Mouse (Mus musculus) heart, embryonic 12.5 days (tissue): ENCODE data around the gene Tex2. TPM values are rescaled to one million over a fixed set of nuclear protein-coding genes. Genes with fewer than 3 reads are reported as not detected.
"Not testable (repeated sequence)": the region's sequence is repeated elsewhere in the genome, so short reads cannot be mapped to it uniquely, and the experiment has no call there.

Experiments used
- ATAC-seq: fragments of 200-750 bp; cut with Nextera tagmentation; 2 replicates; pipeline ENCODE4 v1.8.0; 2017; ENCODE audit warnings: moderate TSS enrichment, moderate library complexity; ENCODE audit not compliant: insufficient number of reproducible peaks, low FRiP score
- H3K27ac ChIP-seq: fragments of 300-500 bp; sonication (generic); 2 replicates; pipeline ENCODE4 v1.5.1; 2016; ENCODE audit warnings: mild to moderate bottlenecking, moderate library complexity; ENCODE audit not compliant: poor library complexity, severe bottlenecking
- H3K27me3 ChIP-seq: fragments of 300-500 bp; sonication (generic); replicated peaks from 2 replicates; pipeline ENCODE4 v1.6.1; 2016; ENCODE audit warnings: mild to moderate bottlenecking, moderate library complexity
- H3K36me3 ChIP-seq: fragments of 300-500 bp; sonication (generic); 2 replicates; pipeline ENCODE4 v1.6.1; 2016; ENCODE audit warnings: mild to moderate bottlenecking, moderate library complexity
- H3K4me1 ChIP-seq: fragments of 300-500 bp; sonication (generic); replicated peaks from 2 replicates; pipeline ENCODE4 v1.6.1; 2016; ENCODE audit warnings: mild to moderate bottlenecking
- H3K4me2 ChIP-seq: fragments of 300-500 bp; sonication (generic); 2 replicates; pipeline ENCODE4 v1.6.1; 2016; ENCODE audit warnings: mild to moderate bottlenecking, moderate library complexity
- H3K4me3 ChIP-seq: fragments of 300-500 bp; sonication (generic); 2 replicates; pipeline ENCODE4 v1.5.1; 2016; ENCODE audit warnings: mild to moderate bottlenecking
- H3K9ac ChIP-seq: fragments of 300-500 bp; sonication (generic); 2 replicates; pipeline ENCODE4 v1.6.1; 2016; ENCODE audit warnings: mild to moderate bottlenecking, moderate library complexity
- H3K9me3 ChIP-seq: fragments of 300-500 bp; sonication (generic); replicated peaks from 2 replicates; pipeline ENCODE4 v1.6.1; 2016; ENCODE audit warnings: mild to moderate bottlenecking, moderate library complexity
- WGBS: fragments of 180-500 bp; shearing (Covaris S2); methylation state at CpG from one replicate; pipeline ENCODE4 v1.1.7; 2016; 5-methylcytosine and 5-hydroxymethylcytosine counted together
- polyA plus RNA-seq: library from polyadenylated mRNA; unstranded; fragments of >200 nt; fragmentation: Nextera tagmentation; extraction: Ambion mirVana; gene quantifications from 2 replicates; pipeline ENCODE4 v1.2.1, GENCODE M21; 2016

Gene Tex2
- polyA plus RNA-seq, 1 experiment from 2014 or later: 19.8 TPM

DNA sequence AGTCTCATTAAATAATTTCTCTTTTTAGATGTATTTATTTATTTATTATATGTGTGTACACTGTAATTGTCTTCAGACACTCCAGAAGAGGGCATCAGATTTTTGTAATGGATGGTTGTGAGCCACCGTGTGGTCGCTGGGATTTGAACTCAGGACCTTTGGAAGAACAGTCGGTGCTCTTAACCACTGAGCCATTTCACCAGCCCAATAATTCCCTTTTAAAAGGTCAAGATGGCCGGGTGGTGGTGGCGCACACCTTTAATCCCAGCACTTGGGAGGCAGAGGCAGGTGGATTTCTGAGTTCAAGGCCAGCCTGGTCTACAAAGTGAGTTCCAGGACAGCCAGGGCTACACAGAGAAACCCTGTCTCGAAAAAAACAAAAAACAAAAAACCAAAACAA, 122.6 kb downstream of the Tex2 start:
- H3K4me1 ChIP-seq, H3K9me3 ChIP-seq: not testable (repeated sequence)

DNA sequence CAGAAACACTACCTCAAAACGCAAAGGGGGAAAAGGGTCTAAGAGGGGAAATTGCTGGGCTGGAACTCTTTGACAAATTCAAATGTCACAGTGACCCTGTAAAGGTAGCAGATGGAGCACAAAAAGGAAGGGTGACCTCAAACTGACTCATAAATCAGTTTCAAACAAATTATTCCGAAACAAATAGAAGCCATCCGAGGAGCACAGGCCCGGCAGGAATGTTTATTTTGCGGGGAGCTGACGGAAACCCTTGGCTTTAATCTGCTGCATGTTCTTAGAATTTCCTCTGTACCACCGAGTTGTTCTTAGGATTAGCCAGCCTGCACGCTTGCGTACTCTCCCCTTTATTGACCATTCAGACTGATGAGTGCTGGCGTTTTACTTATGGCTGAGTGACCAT, 123.2 kb downstream of the Tex2 start:
- no peak for ATAC-seq
- Histone ChIP-seq H3K4me3 (no peak overlapping the region), H3K36me3 (no peaks in the 10 kb centered on the region), H3K4me2 (no peak overlapping the region), H3K9me3 (no peaks in the 10 kb centered on the region), H3K27me3 (no peaks in the 10 kb centered on the region), H3K27ac (no peak overlapping the region), H3K4me1 (peaks cover 9% of the 10 kb centered on the region), H3K9ac (no peak overlapping the region)
- 63% methylated on average over 10 of the region's 10 CpGs for WGBS

More for the DNA sequence above, 122.6 kb downstream of the Tex2 start:
- H3K36me3 ChIP-seq, H3K27me3 ChIP-seq, H3K9ac ChIP-seq, H3K27ac ChIP-seq, ATAC-seq, H3K4me3 ChIP-seq, H3K4me2 ChIP-seq: not testable (repeated sequence)
- 80% methylated on average over 6 of the region's 6 CpGs for WGBS

DNA sequence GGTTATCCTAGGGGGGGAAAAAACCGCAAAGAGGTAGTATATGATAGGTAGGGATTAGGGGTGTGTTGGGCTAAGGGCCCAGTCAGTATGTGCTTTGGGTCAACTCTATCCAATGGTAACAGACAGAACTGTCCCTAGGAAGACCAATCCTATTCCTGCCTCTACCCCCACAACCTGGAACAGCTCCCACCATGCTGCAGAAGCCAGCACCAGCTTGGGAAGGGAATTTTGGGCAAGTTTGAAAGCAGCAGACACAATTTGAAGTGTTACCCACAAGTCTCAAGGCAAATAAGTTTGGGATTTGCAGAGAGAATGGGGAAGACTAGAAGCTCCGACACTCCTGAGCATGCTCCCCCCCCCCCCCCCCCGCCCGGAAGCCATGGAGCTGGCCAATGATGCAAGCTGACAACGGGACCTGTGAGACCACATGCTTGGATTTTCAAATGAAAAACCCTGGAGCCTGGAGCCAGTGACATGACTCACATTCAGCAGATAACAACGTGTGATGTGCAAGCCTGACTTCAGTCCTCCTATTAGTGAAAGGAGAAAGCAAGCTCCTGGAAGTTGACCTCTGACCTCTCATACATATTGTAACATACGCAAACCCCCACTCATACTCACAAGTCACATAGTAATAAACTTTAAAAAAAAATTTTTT, 124.1 kb downstream of the Tex2 start:
- no peak for ATAC-seq
- no peaks in the 10 kb centered on the region for H3K9me3 ChIP-seq
- no peaks in the 10 kb centered on the region for H3K36me3 ChIP-seq
- H3K27ac ChIP-seq: no peak overlapping the region
- H3K4me3 ChIP-seq: no peak overlapping the region
- no peaks in the 10 kb centered on the region for H3K27me3 ChIP-seq
- WGBS: 55% methylated on average over 6 of the region's 7 CpGs
- no peak overlapping the region for H3K4me2 ChIP-seq
- no peak overlapping the region for H3K9ac ChIP-seq
- H3K4me1 ChIP-seq: peaks cover 9% of the 10 kb centered on the region

DNA sequence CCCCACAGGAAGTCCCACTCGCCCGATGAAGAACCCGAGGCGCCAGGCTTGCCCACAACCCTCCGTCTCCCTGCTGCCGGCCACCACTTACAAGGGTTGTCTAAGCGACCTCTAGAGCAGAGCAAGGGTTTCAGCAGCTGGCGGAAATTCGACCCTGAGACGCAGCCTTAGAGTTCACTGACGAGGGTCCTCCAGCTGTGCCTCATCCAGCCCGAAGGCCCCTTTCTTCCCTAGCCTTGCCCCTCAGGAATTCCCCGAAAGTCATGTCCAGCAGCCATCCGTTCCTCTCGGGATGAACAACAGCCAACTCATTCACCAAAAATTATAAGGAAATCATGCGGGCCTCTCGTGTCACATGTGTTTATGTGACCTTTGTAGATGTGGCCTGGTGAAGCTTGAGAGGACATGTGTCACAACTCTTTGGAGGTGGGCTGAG, 125.1 kb downstream of the Tex2 start:
- H3K9me3 ChIP-seq: no peaks in the 10 kb centered on the region
- no peaks in the 10 kb centered on the region for H3K27me3 ChIP-seq
- no peak overlapping the region for H3K27ac ChIP-seq
- H3K36me3 ChIP-seq: no peaks in the 10 kb centered on the region
- peak overlapping the region; percentile 82 for H3K4me3 ChIP-seq
- H3K9ac ChIP-seq: 0 out of 2 replicates have a peak overlapping the region, but pooled peaks have one; percentile 21
- peak; percentile 46 for ATAC-seq
- H3K4me2 ChIP-seq: peak overlapping the region; percentile 88
- 11% methylated on average over 17 of the region's 17 CpGs for WGBS
- H3K4me1 ChIP-seq: peaks cover 9% of the 10 kb centered on the region

DNA sequence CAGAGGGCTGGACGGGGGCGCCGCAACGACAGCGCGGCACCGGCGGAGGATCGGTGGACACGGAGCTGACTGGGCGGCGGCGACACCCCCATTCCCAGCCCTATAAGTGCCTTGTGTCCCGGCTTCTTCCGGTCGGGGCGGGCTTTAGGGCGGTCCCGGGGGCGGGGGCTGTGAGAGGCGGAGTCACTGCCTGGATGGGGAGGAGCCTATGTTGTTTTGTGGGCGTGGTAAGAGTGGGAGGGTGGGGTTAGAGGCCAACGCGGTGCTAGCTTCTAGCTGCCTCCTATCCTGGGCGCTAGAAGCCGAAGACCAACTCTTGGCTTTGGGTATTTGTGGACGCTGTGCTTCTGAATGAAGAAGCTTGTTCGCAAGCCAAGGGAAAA, 125.5 kb downstream of the Tex2 start, which contains the start of gene Ern1:
TSS of gene Ern1 (minus strand) at position 120 of the 383 bp plus-strand sequence.
- Histone ChIP-seq H3K27me3 (no peaks in the 10 kb centered on the region), H3K27ac (peak within 1 kb of the TSS; percentile 78), H3K4me3 (peak within 1 kb of the TSS; percentile 82), H3K4me2 (peak within 1 kb of the TSS; percentile 88), H3K4me1 (peaks cover 9% of the 10 kb centered on the region), H3K9ac (peak within 1 kb of the TSS; percentile 91), H3K9me3 (no peaks in the 10 kb centered on the region), H3K36me3 (no peaks in the 10 kb centered on the region)
- under 1% methylated on average over 28 of the region's 28 CpGs for WGBS
- peak; percentile 98 for ATAC-seq

DNA sequence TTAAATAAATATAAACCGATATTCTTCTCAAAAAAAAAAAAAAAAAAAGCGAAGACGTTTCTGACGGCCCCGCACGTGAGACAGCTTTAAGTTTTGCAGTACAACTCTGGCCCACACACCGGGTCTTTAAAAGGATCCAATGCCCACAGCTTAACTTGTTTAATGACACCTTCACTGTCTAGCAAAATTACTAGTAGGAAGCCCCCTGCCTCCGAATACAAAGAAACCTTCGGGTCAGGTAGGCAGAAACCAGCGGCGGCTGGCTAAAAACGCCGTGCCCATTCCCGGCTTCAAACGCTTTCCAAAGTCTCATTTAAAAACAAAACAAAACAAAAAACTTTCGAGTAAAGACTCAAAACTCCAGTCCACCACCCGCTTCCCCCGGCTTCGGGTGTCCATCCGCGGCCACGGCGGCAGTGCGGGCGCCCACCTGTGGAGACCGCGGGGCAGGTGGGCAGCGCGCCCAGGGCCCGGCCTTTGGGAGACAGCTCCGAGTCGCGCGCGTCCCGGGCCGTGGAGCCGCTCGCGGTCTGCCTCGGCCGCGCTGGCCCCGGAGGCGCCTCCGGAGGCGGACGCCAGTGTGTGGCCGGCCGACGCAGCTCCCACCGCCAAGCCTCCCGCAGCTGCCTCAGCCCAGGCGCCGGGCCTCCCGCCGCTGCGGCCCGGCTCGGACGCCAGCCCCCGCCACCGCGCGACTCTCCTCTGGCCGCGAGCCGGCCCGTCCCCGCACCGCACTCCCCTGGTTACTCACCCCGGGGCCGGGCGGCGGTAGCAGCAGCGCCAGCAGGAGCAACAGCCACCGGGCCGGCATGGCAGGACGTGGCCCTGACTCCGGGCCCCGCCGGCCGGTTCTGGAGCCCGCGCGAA, 126.1 kb downstream of the Tex2 start:
- peak; percentile 77 for ATAC-seq
- H3K4me1 ChIP-seq: peaks cover 9% of the 10 kb centered on the region

DNA sequence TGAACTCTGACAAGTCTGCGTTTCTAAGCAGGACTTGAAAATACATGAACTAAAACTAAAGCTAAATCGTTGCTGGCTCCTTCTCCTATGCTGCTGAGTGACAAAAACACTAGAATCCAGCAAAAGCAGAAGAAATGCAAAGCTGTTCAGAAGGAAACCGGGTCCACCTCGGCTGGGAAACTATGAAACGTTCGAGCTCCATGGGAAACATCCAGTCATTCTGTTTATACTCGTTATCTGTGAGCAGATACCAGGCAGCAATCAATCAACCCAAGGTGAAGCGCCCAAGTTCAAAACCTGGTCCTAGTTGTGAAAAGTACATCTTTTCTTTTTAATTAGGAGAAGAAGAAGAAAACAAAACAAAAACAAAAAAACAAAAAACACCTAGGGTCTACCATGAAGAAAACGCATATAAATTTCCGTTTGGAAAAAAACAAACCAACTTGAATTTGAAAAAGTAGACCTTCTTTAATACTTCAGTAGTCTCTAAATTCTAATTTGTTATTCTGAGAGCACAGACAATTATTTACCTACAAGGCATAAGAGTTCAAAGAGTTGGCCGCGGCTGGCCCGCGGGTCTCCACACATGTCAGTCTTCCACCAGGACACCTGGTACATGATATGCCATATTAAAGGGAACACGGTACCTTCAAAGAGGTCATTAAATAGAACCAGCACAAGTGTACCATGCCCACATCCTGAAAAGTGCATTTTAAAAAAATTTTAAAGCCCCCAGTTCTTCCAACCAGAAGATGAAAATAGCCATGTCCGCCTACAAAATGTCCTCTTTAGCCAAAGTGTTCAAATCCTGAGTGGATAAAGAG, 127.0 kb downstream of the Tex2 start:
- Histone ChIP-seq H3K4me1 (peaks cover 9% of the 10 kb centered on the region), H3K27ac (no peak overlapping the region), H3K27me3 (no peaks in the 10 kb centered on the region), H3K4me3 (peak overlapping the region; percentile 82), H3K9ac (peak overlapping the region; percentile 91; the same call in 1 of the 2 replicates), H3K36me3 (no peaks in the 10 kb centered on the region), H3K4me2 (peak overlapping the region; percentile 88), H3K9me3 (no peaks in the 10 kb centered on the region)
- ATAC-seq: no peak
- 31% methylated on average over 16 of the region's 16 CpGs for WGBS

More for the DNA sequence above, 126.1 kb downstream of the Tex2 start:
- Histone ChIP-seq H3K27me3 (no peaks in the 10 kb centered on the region), H3K9ac (peak overlapping the region; percentile 91), H3K9me3 (no peaks in the 10 kb centered on the region), H3K4me2 (peak overlapping the region; percentile 88), H3K27ac (peak overlapping the region; percentile 78), H3K36me3 (no peaks in the 10 kb centered on the region), H3K4me3 (peak overlapping the region; percentile 82)
- WGBS: under 1% methylated on average over 80 of the region's 86 CpGs

DNA sequence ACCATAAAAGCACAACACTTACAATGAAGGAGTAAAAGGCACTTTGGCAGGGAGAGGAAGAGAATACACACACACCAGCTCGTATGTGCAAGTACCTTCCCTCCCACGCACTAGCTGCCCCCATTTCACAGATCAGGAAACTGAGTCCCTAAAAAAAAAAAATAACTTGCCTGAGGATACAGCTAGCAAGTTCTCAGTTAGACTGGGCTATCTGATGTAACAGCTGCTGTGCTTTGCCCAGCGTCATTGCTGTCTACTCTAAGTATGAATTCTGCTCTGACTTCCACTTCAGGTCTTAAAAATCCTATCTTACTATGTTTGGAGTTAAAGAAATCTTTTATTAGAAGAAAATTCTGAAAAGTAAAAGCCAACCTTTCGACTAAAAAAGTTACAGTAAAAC, 127.6 kb downstream of the Tex2 start:
- no peak overlapping the region for H3K9ac ChIP-seq
- H3K27ac ChIP-seq: no peak overlapping the region
- no peaks in the 10 kb centered on the region for H3K36me3 ChIP-seq
- ATAC-seq: no peak
- H3K27me3 ChIP-seq: no peaks in the 10 kb centered on the region
- 61% methylated on average over 4 of the region's 4 CpGs for WGBS
- 0 out of 2 replicates have a peak overlapping the region, but pooled peaks have one; percentile 88 for H3K4me2 ChIP-seq
- H3K9me3 ChIP-seq: no peaks in the 10 kb centered on the region
- peaks cover 9% of the 10 kb centered on the region for H3K4me1 ChIP-seq
- H3K4me3 ChIP-seq: no peak overlapping the region

DNA sequence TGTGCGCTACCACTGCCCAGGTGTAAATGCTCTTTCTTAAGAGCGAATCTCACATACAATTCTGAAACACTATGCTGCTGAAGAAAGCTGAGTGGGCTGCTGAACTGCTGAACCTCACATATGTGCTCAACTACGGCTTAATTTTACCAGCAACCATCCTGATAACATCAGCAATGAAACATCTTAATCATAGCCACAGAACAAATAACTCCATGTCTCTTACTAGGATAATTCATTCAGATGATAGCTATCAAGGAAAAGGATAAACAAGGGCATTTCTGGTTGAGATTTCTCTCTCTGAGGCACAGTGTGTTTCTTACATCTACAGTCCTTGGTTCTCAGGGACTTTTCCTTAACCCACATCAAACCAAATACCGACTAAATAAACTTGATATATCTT, 128.3 kb downstream of the Tex2 start:
- H3K9ac ChIP-seq: no peak overlapping the region
- no peak overlapping the region for H3K4me2 ChIP-seq
- H3K9me3 ChIP-seq: no peaks in the 10 kb centered on the region
- no peak overlapping the region for H3K27ac ChIP-seq
- H3K36me3 ChIP-seq: no peaks in the 10 kb centered on the region
- H3K4me1 ChIP-seq: peaks cover 9% of the 10 kb centered on the region
- no peak for ATAC-seq
- WGBS: 90% methylated on average over 4 of the region's 4 CpGs
- no peak overlapping the region for H3K4me3 ChIP-seq
- H3K27me3 ChIP-seq: no peaks in the 10 kb centered on the region

DNA sequence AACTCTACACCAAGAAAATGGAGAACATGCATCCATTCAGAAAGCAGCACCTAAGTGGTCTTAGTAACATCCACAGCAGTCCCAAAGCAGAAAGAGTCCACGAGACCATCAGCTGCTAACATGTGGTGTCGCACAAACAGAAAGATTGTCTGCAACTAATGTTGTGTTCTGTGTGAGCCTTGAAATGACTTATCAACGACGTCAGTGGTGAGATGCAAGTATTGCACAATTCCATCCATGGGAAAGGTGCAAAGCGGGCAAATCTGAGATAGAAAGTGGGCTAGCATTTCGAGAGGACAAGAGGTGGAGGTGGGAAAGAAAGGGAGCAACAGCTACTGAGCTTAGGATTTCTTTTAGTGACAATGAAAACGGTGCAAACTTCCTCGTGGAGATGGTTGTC, 130.4 kb downstream of the Tex2 start:
- H3K27ac ChIP-seq: no peak overlapping the region
- no peaks in the 10 kb centered on the region for H3K36me3 ChIP-seq
- H3K4me1 ChIP-seq: peaks cover 6% of the 10 kb centered on the region
- H3K4me2 ChIP-seq: no peak overlapping the region
- H3K4me3 ChIP-seq: no peak overlapping the region
- 79% methylated on average over 8 of the region's 8 CpGs for WGBS
- ATAC-seq: no peak
- H3K9ac ChIP-seq: no peak overlapping the region
- H3K9me3 ChIP-seq: no peaks in the 10 kb centered on the region
- no peaks in the 10 kb centered on the region for H3K27me3 ChIP-seq

DNA sequence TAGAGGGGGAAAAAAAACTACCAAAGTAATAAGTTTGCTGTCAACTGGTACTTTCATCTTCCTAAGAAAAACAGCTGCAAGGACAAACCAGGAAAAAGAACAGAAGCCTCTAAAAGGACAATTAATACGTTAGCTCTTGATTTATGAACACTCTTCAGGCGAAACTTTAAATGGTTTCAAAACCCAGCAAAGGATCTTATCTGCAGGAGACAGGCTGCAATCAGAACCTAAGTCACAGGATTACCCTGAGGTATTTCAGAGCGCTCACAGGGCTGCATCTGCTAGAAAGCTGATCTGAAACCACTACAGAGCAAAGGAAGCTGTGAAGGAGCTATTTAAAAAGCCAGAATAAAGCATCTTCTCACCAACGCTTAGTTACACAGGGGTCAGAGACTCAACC, 131.6 kb downstream of the Tex2 start:
- no peak for ATAC-seq
- Histone ChIP-seq H3K9me3 (no peaks in the 10 kb centered on the region), H3K4me2 (no peak overlapping the region), H3K9ac (no peak overlapping the region), H3K36me3 (no peaks in the 10 kb centered on the region), H3K27ac (no peak overlapping the region), H3K27me3 (no peaks in the 10 kb centered on the region), H3K4me3 (no peak overlapping the region), H3K4me1 (peaks cover 6% of the 10 kb centered on the region)
- 43% methylated on average over 4 of the region's 4 CpGs for WGBS
